ENCODE assay signal across 27 mouse cellular contexts in the genomic region with DNA sequence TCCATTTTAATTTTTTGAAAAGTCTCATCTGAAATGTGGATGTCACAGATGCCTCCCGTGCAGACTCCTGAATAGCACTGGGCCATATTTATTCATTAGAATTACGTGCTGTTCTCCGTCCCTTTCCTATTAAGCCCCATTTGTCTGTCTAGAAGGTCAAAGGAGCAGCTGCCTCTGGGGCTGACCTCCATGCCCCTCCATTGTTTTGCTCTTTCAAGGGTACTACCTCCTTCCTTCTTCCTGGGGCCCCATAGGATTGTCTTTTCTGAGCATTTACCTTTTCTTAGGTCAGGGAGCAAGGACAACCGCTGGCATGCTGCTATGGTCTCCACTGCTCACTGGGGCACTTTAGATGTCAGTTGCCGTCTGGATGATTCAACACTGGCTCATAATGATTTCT.
DNase-seq lines count a peak whose midpoint lies in the region; ATAC-seq and TF ChIP-seq lines count a peak whose summit lies in the region.
"Had no signal": no experiment of that assay in that cellular context is flagged by ENCODE, and none has a peak within 500 bp of the region (broad histone marks: within the 10 kb centered on the region; RNA-seq: fewer than 3 reads in every experiment).

No protein-coding gene starts in this region.

- H3K9ac ChIP-seq in hindbrain, postnatal 0 days (replicated peaks; ENCODE audit: low read length) = no peak overlapping the region
- no peak overlapping the region for H3K9ac ChIP-seq in neural tube, embryonic 15.5 days (replicated peaks)
- no peak overlapping the region for H3K9ac ChIP-seq in forebrain, embryonic 11.5 days (ENCODE audit: low read length)
- H3K9ac ChIP-seq: forebrain, postnatal 0 days; heart, embryonic 12.5 days; heart, embryonic 15.5 days; hindbrain, embryonic 13.5 days had no signal

- no peak overlapping the region for H3K4me2 ChIP-seq in hindbrain, postnatal 0 days (ENCODE audit: low read depth, low read length)
- no peak overlapping the region for H3K4me2 ChIP-seq in neural tube, embryonic 15.5 days
- no peak overlapping the region for H3K4me2 ChIP-seq in forebrain, embryonic 11.5 days (ENCODE audit: low read depth, low read length, severe bottlenecking)
- H3K4me2 ChIP-seq: heart, embryonic 12.5 days; heart, embryonic 15.5 days; hindbrain, embryonic 13.5 days had no signal

- WGBS in hindbrain, embryonic 10.5 days = 14% methylated on average over 5 of the region's 5 CpGs
- 34% methylated on average over 5 of the region's 5 CpGs for WGBS in hindbrain, postnatal 0 days
- WGBS in neural tube, embryonic 15.5 days = 29% methylated on average over 5 of the region's 5 CpGs
- 13% methylated on average over 5 of the region's 5 CpGs for WGBS in forebrain, embryonic 11.5 days

- H3K27ac ChIP-seq in hindbrain, embryonic 10.5 days = 0 out of 2 replicates have a peak overlapping the region, but pooled peaks have one; percentile 53
- no peak overlapping the region for H3K27ac ChIP-seq in hindbrain, postnatal 0 days
- no peak overlapping the region for H3K27ac ChIP-seq in neural tube, embryonic 15.5 days (replicated peaks)
- H3K27ac ChIP-seq in gastrocnemius, adult 2 months = no peak overlapping the region
- no peak overlapping the region for H3K27ac ChIP-seq in forebrain, embryonic 11.5 days (ENCODE audit: low read depth, low read length)
- H3K27ac ChIP-seq: forebrain, embryonic 10.5 days; heart, embryonic 15.5 days; hindbrain, embryonic 13.5 days had no signal

- intact Hi-C loops in gastrocnemius, adult 2 months (cut with DNase I) = no loop called here

- H3K9me3 ChIP-seq in hindbrain, embryonic 10.5 days = no peaks in the 10 kb centered on the region
- H3K9me3 ChIP-seq in hindbrain, postnatal 0 days (ENCODE audit: low read length) = no peaks in the 10 kb centered on the region
- no peaks in the 10 kb centered on the region for H3K9me3 ChIP-seq in neural tube, embryonic 15.5 days (replicated peaks)
- H3K9me3 ChIP-seq in forebrain, embryonic 11.5 days (ENCODE audit: control insufficient read depth, low read length) = no peaks in the 10 kb centered on the region
- H3K9me3 ChIP-seq: heart, embryonic 12.5 days; heart, embryonic 15.5 days; hindbrain, embryonic 13.5 days had no signal

- DNase-seq in hindbrain, embryonic 10.5 days (ENCODE audit: low spot score) = peak; percentile 32
- DNase-seq in hindbrain, postnatal 0 days (ENCODE audit: low spot score) = no peak
- peak; percentile 28 for DNase-seq in neural tube, embryonic 10.5 days (ENCODE audit: extremely low spot score, low spot score)
- peak; percentile 39 for DNase-seq in embryo, embryonic 9.5 days (ENCODE audit: extremely low spot score)
- DNase-seq in gastrocnemius, adult 2 months = no peak
- DNase-seq in forebrain, embryonic 11.5 days (ENCODE audit: low spot score) = no peak
- DNase-seq: adrenal gland, postnatal 14 days; B cell, adult 2 months; cerebellum, adult 11-12 months; cerebellum, adult 8-10 months; cerebellum, postnatal 10 days; cerebellum, postnatal 36 days; forebrain, postnatal 0 days; gastrocnemius, postnatal 25 days; heart, adult 18-20 months; heart, postnatal 10 days; heart, postnatal 4 days had no signal

- 0 out of 2 replicates have a peak, but pooled peaks cover 3% of the 10 kb centered on the region for H3K36me3 ChIP-seq in hindbrain, embryonic 10.5 days
- no peaks in the 10 kb centered on the region for H3K36me3 ChIP-seq in hindbrain, postnatal 0 days (ENCODE audit: insufficient read depth, low read length)
- H3K36me3 ChIP-seq in neural tube, embryonic 15.5 days = no peaks in the 10 kb centered on the region
- H3K36me3 ChIP-seq in forebrain, embryonic 11.5 days (ENCODE audit: control insufficient read depth, insufficient read depth, low read length) = no peaks in the 10 kb centered on the region
- H3K36me3 ChIP-seq: G1E; heart, embryonic 12.5 days; heart, embryonic 15.5 days; hindbrain, embryonic 13.5 days had no signal

- no peak for TF ChIP-seq CTCF in hindbrain, postnatal 0 days (IDR thresholded peaks at IDR 0.05; ENCODE audit: low read depth)
- no peak for TF ChIP-seq CTCF in gastrocnemius, adult 2 months (IDR thresholded peaks at IDR 0.05)

- no peak for ATAC-seq in hindbrain, postnatal 0 days
- no peak for ATAC-seq in neural tube, embryonic 15.5 days (ENCODE audit: low FRiP score)
- no peak for ATAC-seq in forebrain, embryonic 11.5 days (replicated peaks; ENCODE audit: low FRiP score)
- ATAC-seq: forebrain, embryonic 14.5 days; forebrain, postnatal 0 days; intestine, postnatal 0 days; Patski had no signal

- H3K27me3 ChIP-seq in hindbrain, embryonic 10.5 days (ENCODE audit: insufficient read depth, poor library complexity, severe bottlenecking) = no peaks in the 10 kb centered on the region
- no peaks in the 10 kb centered on the region for H3K27me3 ChIP-seq in hindbrain, postnatal 0 days (ENCODE audit: insufficient read depth, low read length)
- no peaks in the 10 kb centered on the region for H3K27me3 ChIP-seq in neural tube, embryonic 15.5 days (replicated peaks)
- H3K27me3 ChIP-seq in forebrain, embryonic 11.5 days (ENCODE audit: control insufficient read depth, insufficient read depth, low read length) = no peaks in the 10 kb centered on the region
- H3K27me3 ChIP-seq: CH12.LX; heart, embryonic 12.5 days; heart, embryonic 15.5 days; hindbrain, embryonic 13.5 days; Patski had no signal

- H3K4me1 ChIP-seq in hindbrain, embryonic 10.5 days (replicated peaks) = peaks cover 25% of the 10 kb centered on the region
- no peaks in the 10 kb centered on the region for H3K4me1 ChIP-seq in hindbrain, postnatal 0 days (ENCODE audit: insufficient read depth, low read length)
- peaks cover 3% of the 10 kb centered on the region; the same call in 1 of the 2 replicates for H3K4me1 ChIP-seq in neural tube, embryonic 15.5 days
- H3K4me1 ChIP-seq in forebrain, embryonic 11.5 days (replicated peaks; ENCODE audit: control insufficient read depth, insufficient read depth, low read length) = 0 out of 2 replicates have a peak, but pooled peaks cover 2% of the 10 kb centered on the region
- H3K4me1 ChIP-seq: heart, embryonic 12.5 days; heart, embryonic 15.5 days had no signal

- no peak overlapping the region for H3K4me3 ChIP-seq in hindbrain, embryonic 10.5 days
- H3K4me3 ChIP-seq in hindbrain, postnatal 0 days (ENCODE audit: low read length) = no peak overlapping the region
- no peak overlapping the region for H3K4me3 ChIP-seq in neural tube, embryonic 15.5 days (replicated peaks)
- no peak overlapping the region for H3K4me3 ChIP-seq in gastrocnemius, adult 2 months
- no peak overlapping the region for H3K4me3 ChIP-seq in forebrain, embryonic 11.5 days (ENCODE audit: low read depth, low read length)
- H3K4me3 ChIP-seq: forebrain, embryonic 10.5 days; heart, embryonic 12.5 days; heart, embryonic 15.5 days; hindbrain, embryonic 13.5 days had no signal

Comparison
In these comparisons a context has a peak if more than half of its experiments do, and no peak if none do; other contexts are left out.
1. DNase-seq: peak in hindbrain, embryonic 10.5 days (single experiment), neural tube, embryonic 10.5 days (single experiment) and embryo, embryonic 9.5 days (single experiment); none in hindbrain, postnatal 0 days (single experiment), gastrocnemius, adult 2 months (single experiment) and forebrain, embryonic 11.5 days (single experiment).